Mouse (Mus musculus) adrenal gland (tissue): ENCODE results near the gene Mtch2.
"Not testable (repeated sequence)": the region's sequence is repeated elsewhere in the genome, so short reads cannot be mapped to it uniquely, and the experiment has no call there.

Experiments
- intact Hi-C: fragments of 180-260 bp; cut with DNase I; formaldehyde crosslinking; loops from one replicate; pipeline ENCODE4 v1.15.1; 2025
- long read RNA-seq, 2 experiments: library from polyadenylated mRNA; unstranded; transcript quantifications; one replicate each; pipeline ENCODE4 v2.0.0; 2020; ENCODE audit warnings: borderline replicate concordance in 1 of 2; ENCODE audit not compliant: insufficient replicate concordance in 1 of 2

Mtch2 gene
- long read RNA-seq, experiment 1, transcript Mtch2-205 (13 exons, 2,596 nt) = major isoform, 146 of 172 reads
- long read RNA-seq, experiment 1, partial matches to known transcripts = 3 of 172 reads
- long read RNA-seq, experiment 1, other reads (novel, unspliced or antisense) = 21 of 172 reads
- long read RNA-seq, experiment 2, transcript Mtch2-205 (13 exons, 2,596 nt) = major isoform, 135 of 167 reads
- long read RNA-seq, experiment 2, partial matches to known transcripts = 3 of 167 reads
- long read RNA-seq, experiment 2, other reads (novel, unspliced or antisense) = 26 of 167 reads

- intact Hi-C loops = no loop called here
Measured at GRCm38 (mm10) chr2:90846955-90847680, at the start of gene Mtch2. Gene Mtch2 (plus strand): TSS chr2:90847155.

- intact Hi-C loops = no loop called here
Measured at GRCm38 (mm10) chr2:90808241-90809126, 38.5 kb upstream of the Mtch2 start.

- intact Hi-C loops = no loop called here
Measured at GRCm38 (mm10) chr2:90810751-90811150, 36.2 kb upstream of the Mtch2 start.

- intact Hi-C loops = no loop called here
Measured at GRCm38 (mm10) chr2:90815266-90815665, 31.7 kb upstream of the Mtch2 start.

GRCm38 (mm10) chr2:90816144-90816543 lies 30.8 kb upstream of the Mtch2 start:
- intact Hi-C loops = no loop called here

GRCm38 (mm10) chr2:90818710-90819109 lies 28.2 kb upstream of the Mtch2 start:
- intact Hi-C loops = no loop called here

GRCm38 (mm10) chr2:90820894-90821293 lies 26.1 kb upstream of the Mtch2 start:
- intact Hi-C loops = no loop called here

GRCm38 (mm10) chr2:90822978-90823377 lies 24.0 kb upstream of the Mtch2 start:
- intact Hi-C loops = no loop called here

GRCm38 (mm10) chr2:90823781-90824180 lies 23.2 kb upstream of the Mtch2 start:
- intact Hi-C loops = no loop called here

GRCm38 (mm10) chr2:90824528-90824927 lies 22.4 kb upstream of the Mtch2 start:
- intact Hi-C loops = not testable (repeated sequence)

GRCm38 (mm10) chr2:90825515-90826172 lies 21.3 kb upstream of the Mtch2 start:
- intact Hi-C loops = no loop called here

GRCm38 (mm10) chr2:90828739-90829138 lies 18.2 kb upstream of the Mtch2 start:
- intact Hi-C loops = no loop called here

- intact Hi-C loops = no loop called here
Measured at GRCm38 (mm10) chr2:90833502-90833901, 13.5 kb upstream of the Mtch2 start.

GRCm38 (mm10) chr2:90838621-90839020 lies 8.3 kb upstream of the Mtch2 start:
- intact Hi-C loops = no loop called here

GRCm38 (mm10) chr2:90843666-90844065 lies 3.3 kb upstream of the Mtch2 start:
- intact Hi-C loops = no loop called here

GRCm38 (mm10) chr2:90844262-90844661 lies 2.7 kb upstream of the Mtch2 start:
- intact Hi-C loops = no loop called here

GRCm38 (mm10) chr2:90845234-90845633 lies 1.7 kb upstream of the Mtch2 start:
- intact Hi-C loops = no loop called here

GRCm38 (mm10) chr2:90846171-90846570 lies 784 bp upstream of the Mtch2 start:
- intact Hi-C loops = no loop called here

- intact Hi-C loops = no loop called here
Measured at GRCm38 (mm10) chr2:90846597-90846954, 379 bp upstream of the Mtch2 start.

GRCm38 (mm10) chr2:90847681-90848050 lies 711 bp downstream of the Mtch2 start:
- intact Hi-C loops = no loop called here

- intact Hi-C loops = no loop called here
Measured at GRCm38 (mm10) chr2:90848331-90848730, 1.4 kb downstream of the Mtch2 start.
